Mouse (Mus musculus) erythroblast, embryonic 14.5 days (primary cell): ENCODE measurements around the gene Fam131c. TPM values are rescaled to one million over a fixed set of nuclear protein-coding genes. Genes with fewer than 3 reads are reported as not detected.

ENCODE experiments used
- H3K27me3 ChIP-seq: 2 replicates; pipeline ENCODE4 v1.6.1; 2012; ENCODE audit warnings: inconsistent platforms; ENCODE audit not compliant: control insufficient read depth
- H3K36me3 ChIP-seq: 2 replicates; pipeline ENCODE4 v1.6.1; 2012; ENCODE audit warnings: mild to moderate bottlenecking, inconsistent platforms; ENCODE audit not compliant: control insufficient read depth
- H3K4me1 ChIP-seq: 2 replicates; pipeline ENCODE4 v1.6.1; 2012; ENCODE audit warnings: inconsistent platforms; ENCODE audit not compliant: control insufficient read depth
- H3K4me3 ChIP-seq: replicated peaks from 2 replicates; pipeline ENCODE3; 2012; ENCODE audit warnings: moderate library complexity, mild to moderate bottlenecking, inconsistent platforms
- H3K9me3 ChIP-seq: 2 replicates; pipeline ENCODE4 v1.6.1; 2012; ENCODE audit warnings: low read length, inconsistent platforms, mixed read lengths; ENCODE audit not compliant: control insufficient read depth
- GATA1 ChIP-seq: IDR thresholded peaks from 2 replicates; pipeline ENCODE4 v1.6.1; 2012; ENCODE audit warnings: low read length, inconsistent platforms, mixed read lengths
- TAL1 ChIP-seq: IDR thresholded peaks from 3 replicates; pipeline ENCODE4 v1.6.1; 2012; ENCODE audit warnings: low read length, inconsistent platforms, mixed read lengths
- polyA plus RNA-seq: library from polyadenylated mRNA; stranded (reverse); fragments of >175 nt; gene quantifications from 2 replicates; pipeline ENCODE4 v1.2.3, GENCODE M21; 2012

Fam131c gene
- polyA plus RNA-seq, 1 experiment, result not detected

GRCm38 (mm10) chr4:141425484-141426479, 57.8 kb downstream of the Fam131c start:
- Histone ChIP-seq H3K9me3 (no peaks in the 10 kb centered on the region), H3K27me3 (peaks cover 7% of the 10 kb centered on the region), H3K4me1 (no peaks in the 10 kb centered on the region), H3K4me3 (no peak overlapping the region), H3K36me3 (no peaks in the 10 kb centered on the region)
- no peak for TF ChIP-seq TAL1

- Histone ChIP-seq H3K4me1 (peaks cover 2% of the 10 kb centered on the region; the same call in 1 of the 2 replicates), H3K9me3 (no peaks in the 10 kb centered on the region), H3K4me3 (no peak overlapping the region), H3K36me3 (no peaks in the 10 kb centered on the region), H3K27me3 (peaks cover 7% of the 10 kb centered on the region)
- TF ChIP-seq GATA1 (no peak), TAL1 (no peak)
These were observed 59.1 kb downstream of the Fam131c start for GRCm38 (mm10) chr4:141426796-141427745.

GRCm38 (mm10) chr4:141427921-141428320, 59.9 kb downstream of the Fam131c start:
- Histone ChIP-seq H3K27me3 (peaks cover 7% of the 10 kb centered on the region), H3K4me1 (peaks cover 2% of the 10 kb centered on the region; the same call in 1 of the 2 replicates), H3K9me3 (no peaks in the 10 kb centered on the region), H3K36me3 (no peaks in the 10 kb centered on the region), H3K4me3 (no peak overlapping the region)
- TF ChIP-seq GATA1 (no peak), TAL1 (no peak)

GRCm38 (mm10) chr4:141429381-141429780, 61.4 kb downstream of the Fam131c start:
- peaks cover 7% of the 10 kb centered on the region for H3K27me3 ChIP-seq
- no peaks in the 10 kb centered on the region for H3K36me3 ChIP-seq
- H3K4me3 ChIP-seq, result no peak overlapping the region
- TF ChIP-seq GATA1, result no peak
- no peak for TF ChIP-seq TAL1
- peaks cover 2% of the 10 kb centered on the region; the same call in 1 of the 2 replicates for H3K4me1 ChIP-seq
- H3K9me3 ChIP-seq, result no peaks in the 10 kb centered on the region

- no peaks in the 10 kb centered on the region for H3K36me3 ChIP-seq
- peaks cover 2% of the 10 kb centered on the region; the same call in 1 of the 2 replicates for H3K4me1 ChIP-seq
- no peaks in the 10 kb centered on the region for H3K9me3 ChIP-seq
- no peak for TF ChIP-seq GATA1
- TF ChIP-seq TAL1, result no peak
- peaks cover 7% of the 10 kb centered on the region for H3K27me3 ChIP-seq
- no peak overlapping the region for H3K4me3 ChIP-seq
These were observed 61.8 kb downstream of the Fam131c start for GRCm38 (mm10) chr4:141429847-141430246.

- no peaks in the 10 kb centered on the region for H3K9me3 ChIP-seq
- H3K4me1 ChIP-seq, result peaks cover 2% of the 10 kb centered on the region; the same call in 1 of the 2 replicates
- no peaks in the 10 kb centered on the region for H3K36me3 ChIP-seq
- H3K4me3 ChIP-seq, result no peak overlapping the region
- H3K27me3 ChIP-seq, result peaks cover 2% of the 10 kb centered on the region; the same call in 1 of the 2 replicates
- TF ChIP-seq GATA1 (no peak), TAL1 (no peak)
These were observed 63.0 kb downstream of the Fam131c start for GRCm38 (mm10) chr4:141430997-141431396.

GRCm38 (mm10) chr4:141432666-141433065, 64.6 kb downstream of the Fam131c start:
- Histone ChIP-seq H3K9me3 (no peaks in the 10 kb centered on the region), H3K4me1 (peaks cover 2% of the 10 kb centered on the region; the same call in 1 of the 2 replicates), H3K4me3 (no peak overlapping the region), H3K27me3 (no peaks in the 10 kb centered on the region), H3K36me3 (no peaks in the 10 kb centered on the region)
- TF ChIP-seq GATA1 (no peak), TAL1 (no peak)

- Histone ChIP-seq H3K4me1 (peaks cover 2% of the 10 kb centered on the region; the same call in 1 of the 2 replicates), H3K9me3 (no peaks in the 10 kb centered on the region), H3K36me3 (no peaks in the 10 kb centered on the region), H3K27me3 (no peaks in the 10 kb centered on the region), H3K4me3 (no peak overlapping the region)
- TF ChIP-seq TAL1 (no peak), GATA1 (no peak)
These were observed 65.2 kb downstream of the Fam131c start for GRCm38 (mm10) chr4:141433191-141433590.

Other genes with a start within 250 kb of the Fam131c start
- 10.7 and 11.2 TPM in 2 replicates for gene Szrd1, start 228.4 kb upstream of the Fam131c start, polyA plus RNA-seq
- gene Fbxo42, start 220.3 kb upstream of the Fam131c start, polyA plus RNA-seq, result 6.2 and 6.5 TPM in 2 replicates
- not detected in 2 replicates for gene Rsg1, start 154.3 kb upstream of the Fam131c start, polyA plus RNA-seq
- 0.08 and 0.12 TPM in 2 replicates for gene Arhgef19, start 128.7 kb upstream of the Fam131c start, polyA plus RNA-seq
- not detected in 2 replicates for gene Epha2, start 67.0 kb upstream of the Fam131c start, polyA plus RNA-seq
- not detected in 2 replicates for gene Clcnka, start 30.5 kb downstream of the Fam131c start, polyA plus RNA-seq
- gene Clcnkb, start 47.8 kb downstream of the Fam131c start, polyA plus RNA-seq, result not detected in 2 replicates
- not detected in 2 replicates for gene Hspb7, start 52.6 kb downstream of the Fam131c start, polyA plus RNA-seq
- gene Srarp, start 67.9 kb downstream of the Fam131c start, polyA plus RNA-seq, result not detected in 2 replicates
- 1.9 and 2.6 TPM in 2 replicates for gene Zbtb17, start 76.4 kb downstream of the Fam131c start, polyA plus RNA-seq
- gene Spen, start 170.4 kb downstream of the Fam131c start, polyA plus RNA-seq, result 25.6 and 25.7 TPM in 2 replicates
- 0.02 TPM in 2 replicates for gene Fblim1, start 237.9 kb downstream of the Fam131c start, polyA plus RNA-seq